Mouse (Mus musculus) midbrain, postnatal 0 days (tissue): Measurements from ENCODE around the gene Brd3. TPM values are rescaled to one million over a fixed set of nuclear protein-coding genes. Genes with fewer than 3 reads are reported as not detected.
A peak's percentile ranks its signal among the peaks of the same experiment; 100 is the strongest.

Experiments used
- ATAC-seq: fragments of 200-750 bp; cut with Nextera tagmentation; 2 replicates; pipeline ENCODE4 v1.8.0; 2017; ENCODE audit warnings: moderate number of reproducible peaks, mild to moderate bottlenecking, moderate TSS enrichment, moderate library complexity; ENCODE audit not compliant: low FRiP score
- DNase-seq: peaks from one replicate; pipeline ENCODE4 v3.0.0-alpha.2; 2015; ENCODE audit warnings: low spot score
- H3K27ac ChIP-seq: fragments of 300-500 bp; sonication (generic); 2 replicates; pipeline ENCODE4 v1.5.1; 2014; ENCODE audit warnings: low read depth, mild to moderate bottlenecking, low read length, mixed read lengths
- H3K27me3 ChIP-seq: fragments of 300-500 bp; sonication (generic); 2 replicates; pipeline ENCODE4 v1.6.1; 2014; ENCODE audit warnings: low read length, control low read depth, mixed read lengths; ENCODE audit not compliant: insufficient read depth
- H3K36me3 ChIP-seq: fragments of 300-500 bp; sonication (generic); 2 replicates; pipeline ENCODE4 v1.6.1; 2014; ENCODE audit warnings: low read length, control low read depth, mixed read lengths; ENCODE audit not compliant: insufficient read depth
- H3K4me1 ChIP-seq: fragments of 300-500 bp; sonication (generic); 2 replicates; pipeline ENCODE4 v1.6.1; 2014; ENCODE audit warnings: mild to moderate bottlenecking, control low read depth, antibody characterized with exemption, low read length, mixed read lengths; ENCODE audit not compliant: insufficient read depth
- H3K4me2 ChIP-seq: fragments of 300-500 bp; sonication (generic); 2 replicates; pipeline ENCODE4 v1.6.1; 2014; ENCODE audit warnings: low read depth, mild to moderate bottlenecking, low read length, mixed read lengths; ENCODE audit not compliant: poor library complexity, severe bottlenecking
- H3K4me3 ChIP-seq: fragments of 300-500 bp; sonication (generic); 2 replicates; pipeline ENCODE4 v1.5.1; 2014; ENCODE audit warnings: low read depth, mild to moderate bottlenecking, low read length, moderate library complexity
- H3K9ac ChIP-seq: fragments of 300-500 bp; sonication (generic); replicated peaks from 2 replicates; pipeline ENCODE4 v1.6.1; 2014; ENCODE audit warnings: mild to moderate bottlenecking, low read length, moderate library complexity, mixed read lengths; ENCODE audit not compliant: poor library complexity, severe bottlenecking
- H3K9me3 ChIP-seq: fragments of 300-500 bp; sonication (generic); 2 replicates; pipeline ENCODE4 v1.6.1; 2016; ENCODE audit warnings: low read length, control low read depth
- CTCF ChIP-seq: IDR thresholded peaks from 2 replicates; pipeline ENCODE4 v1.5.1; 2016; ENCODE audit warnings: antibody characterized with exemption, mild to moderate bottlenecking
- WGBS: fragments of 180-500 bp; shearing (Covaris S2); extraction: QIAGEN DNeasy Blood & Tissue Kit; methylation state at CpG from one replicate; pipeline ENCODE4 v1.1.7; 2014; 5-methylcytosine and 5-hydroxymethylcytosine counted together
- polyA plus RNA-seq: library from polyadenylated mRNA; unstranded; fragments of >200 nt; fragmentation: Nextera tagmentation; extraction: Ambion mirVana; gene quantifications from 2 replicates; pipeline ENCODE4 v1.2.1, GENCODE M21; 2015
- total RNA-seq: library from RNA; depleted of rRNA; stranded (reverse); fragments of >200 nt; gene quantifications from 2 replicates; pipeline ENCODE4 v1.2.3, GENCODE M21; 2014

The Brd3 gene
- total and polyA plus RNA-seq, 2 experiments from 2014 or later: 43.8 to 124 TPM

- no peak for TF ChIP-seq CTCF
- no peak overlapping the region for H3K9ac ChIP-seq
- H3K36me3 ChIP-seq: no peaks in the 10 kb centered on the region
- H3K27ac ChIP-seq: no peak overlapping the region
- no peaks in the 10 kb centered on the region for H3K9me3 ChIP-seq
- no peaks in the 10 kb centered on the region for H3K27me3 ChIP-seq
- H3K4me2 ChIP-seq: no peak overlapping the region
- DNase-seq (peak; percentile 35), ATAC-seq (no peak)
- WGBS: 26% methylated on average over 8 of the region's 8 CpGs
- H3K4me3 ChIP-seq: no peak overlapping the region
- peaks cover 22% of the 10 kb centered on the region for H3K4me1 ChIP-seq
Observed at GRCm38 (mm10) chr2:27411688-27412174, 95.7 kb downstream of the Brd3 start.

GRCm38 (mm10) chr2:27410518-27411140 is 96.8 kb downstream of the Brd3 start:
- Histone ChIP-seq H3K27me3 (no peaks in the 10 kb centered on the region), H3K9ac (no peak overlapping the region), H3K9me3 (no peaks in the 10 kb centered on the region), H3K4me3 (no peak overlapping the region), H3K4me1 (peaks cover 22% of the 10 kb centered on the region), H3K27ac (no peak overlapping the region), H3K4me2 (no peak overlapping the region), H3K36me3 (no peaks in the 10 kb centered on the region)
- 87% methylated on average over 6 of the region's 6 CpGs for WGBS
- no peak for TF ChIP-seq CTCF
- ATAC-seq: no peak
- DNase-seq: no peak

- no peak overlapping the region for H3K9ac ChIP-seq
- H3K4me2 ChIP-seq: no peak overlapping the region
- WGBS: 76% methylated on average over 3 of the region's 3 CpGs
- no peak overlapping the region for H3K27ac ChIP-seq
- H3K27me3 ChIP-seq: no peaks in the 10 kb centered on the region
- H3K4me3 ChIP-seq: no peak overlapping the region
- peaks cover 10% of the 10 kb centered on the region; the same call in 1 of the 2 replicates for H3K4me1 ChIP-seq
- DNase-seq (no peak), ATAC-seq (no peak)
- TF ChIP-seq CTCF: no peak
- no peaks in the 10 kb centered on the region for H3K36me3 ChIP-seq
- no peaks in the 10 kb centered on the region for H3K9me3 ChIP-seq
Observed at GRCm38 (mm10) chr2:27408194-27408593, 99.3 kb downstream of the Brd3 start.

GRCm38 (mm10) chr2:27406928-27407327 is 100.5 kb downstream of the Brd3 start:
- Histone ChIP-seq H3K36me3 (no peaks in the 10 kb centered on the region), H3K4me3 (no peak overlapping the region), H3K9me3 (no peaks in the 10 kb centered on the region), H3K27me3 (no peaks in the 10 kb centered on the region), H3K4me1 (0 out of 2 replicates have a peak, but pooled peaks cover 5% of the 10 kb centered on the region), H3K9ac (no peak overlapping the region), H3K4me2 (no peak overlapping the region), H3K27ac (no peak overlapping the region)
- 94% methylated on average over 5 of the region's 5 CpGs for WGBS
- DNase-seq (no peak), ATAC-seq (no peak)
- no peak for TF ChIP-seq CTCF

- Histone ChIP-seq H3K9ac (no peak overlapping the region), H3K9me3 (no peaks in the 10 kb centered on the region), H3K36me3 (no peaks in the 10 kb centered on the region), H3K4me2 (no peak overlapping the region), H3K4me3 (no peak overlapping the region), H3K4me1 (no peaks in the 10 kb centered on the region), H3K27ac (no peak overlapping the region), H3K27me3 (no peaks in the 10 kb centered on the region)
- ATAC-seq (no peak), DNase-seq (no peak)
- no peak for TF ChIP-seq CTCF
- 65% methylated on average over 5 of the region's 5 CpGs for WGBS
Observed at GRCm38 (mm10) chr2:27405094-27405884, 102.2 kb downstream of the Brd3 start.
